Mouse (Mus musculus): ENCODE data around the gene Hspd1.

Gene Hspd1

GRCm38 (mm10) chr1:55042246-55042645 lies 45.8 kb downstream of the Hspd1 start:
- no peak for DNase-seq (ENCODE audit: low read depth in 1 of 2, low spot score in 2 of 2)

DNA sequence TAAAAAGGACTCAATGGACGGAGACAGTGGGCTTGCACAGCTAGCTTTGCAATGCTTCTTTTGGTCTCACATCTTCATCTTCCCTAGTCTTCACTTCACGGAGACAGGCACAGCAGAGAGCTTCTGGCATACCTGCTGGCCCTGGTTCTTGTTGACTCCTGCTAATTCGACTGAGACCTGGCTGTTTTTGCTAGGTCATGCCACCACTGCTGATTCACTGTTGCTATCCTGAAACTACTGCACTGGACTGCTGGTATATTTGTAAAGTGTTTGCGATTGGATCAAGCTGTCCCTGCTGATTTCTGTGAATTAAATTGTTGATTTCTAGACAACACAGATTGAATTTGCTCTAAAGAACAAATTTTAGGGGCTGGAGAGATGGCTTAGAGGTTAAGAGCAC lies 46.4 kb downstream of the Hspd1 start:
- DNase-seq (ENCODE audit: low read depth in 1 of 2, low spot score in 2 of 2) = no peak

- DNase-seq (ENCODE audit: low read depth in 1 of 2, low spot score in 2 of 2) = no peak
Measured at GRCm38 (mm10) chr1:55039944-55040343, 48.1 kb downstream of the Hspd1 start.

GRCm38 (mm10) chr1:55031026-55031779 lies 56.8 kb downstream of the Hspd1 start:
- no peak for DNase-seq (ENCODE audit: low read depth in 1 of 2, low spot score in 2 of 2)

DNA sequence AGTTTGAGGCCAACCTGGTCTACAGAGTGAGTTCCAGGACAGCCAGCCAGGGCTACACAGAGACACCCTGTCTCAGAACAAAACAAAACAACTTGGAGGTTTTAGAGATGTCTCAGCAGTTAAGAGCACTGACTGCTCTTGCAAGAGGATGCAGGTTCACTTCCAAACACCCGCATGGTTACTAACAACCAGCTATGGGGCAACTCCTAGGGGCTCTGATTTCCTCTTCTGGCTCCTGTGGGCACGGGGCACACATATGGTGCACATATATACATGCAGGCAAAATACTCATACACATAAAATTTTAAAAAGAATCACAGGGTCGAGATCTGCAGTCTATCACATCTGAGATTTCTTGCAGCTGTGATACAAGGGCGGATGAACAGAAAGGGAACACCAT lies 58.6 kb downstream of the Hspd1 start:
- no peak for DNase-seq (ENCODE audit: low read depth in 1 of 2, low spot score in 2 of 2)

DNA sequence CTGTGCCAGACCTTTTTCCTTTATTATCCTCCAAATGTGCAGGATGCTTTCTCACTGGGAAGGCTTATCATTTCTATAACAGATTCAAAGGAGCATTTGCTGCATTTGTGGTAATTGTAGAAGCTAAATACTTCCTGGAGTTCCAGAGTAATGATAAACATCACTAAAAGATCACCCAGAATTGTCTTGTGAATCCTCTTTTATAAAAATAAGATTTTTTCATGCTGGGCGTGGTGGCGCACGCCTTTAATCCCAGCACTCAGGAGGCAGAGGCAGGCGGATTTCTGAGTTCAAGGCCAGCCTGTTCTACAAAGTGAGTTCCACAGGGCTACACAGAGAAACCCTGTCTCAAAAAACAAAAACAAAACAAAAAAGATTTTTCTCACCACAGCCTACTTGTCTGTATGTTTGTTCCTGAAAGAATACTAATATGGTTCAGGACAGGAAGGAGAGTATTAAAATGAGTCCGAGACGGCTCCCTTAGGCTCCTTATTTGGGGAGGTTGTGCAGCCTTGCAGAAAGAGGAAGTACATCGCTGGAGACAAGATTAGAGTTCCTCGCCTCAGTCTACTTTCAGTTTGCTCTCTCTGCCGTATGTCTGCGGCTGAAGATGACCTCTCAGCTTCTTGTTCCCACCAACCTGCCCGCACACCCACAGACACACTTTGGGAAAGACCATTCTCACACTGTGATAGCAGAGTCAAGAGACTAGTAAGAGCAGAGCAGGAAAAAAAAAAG lies 59.4 kb downstream of the Hspd1 start:
- DNase-seq (ENCODE audit: low read depth in 1 of 2, low spot score in 2 of 2) = peak; percentile 37 to 52

DNA sequence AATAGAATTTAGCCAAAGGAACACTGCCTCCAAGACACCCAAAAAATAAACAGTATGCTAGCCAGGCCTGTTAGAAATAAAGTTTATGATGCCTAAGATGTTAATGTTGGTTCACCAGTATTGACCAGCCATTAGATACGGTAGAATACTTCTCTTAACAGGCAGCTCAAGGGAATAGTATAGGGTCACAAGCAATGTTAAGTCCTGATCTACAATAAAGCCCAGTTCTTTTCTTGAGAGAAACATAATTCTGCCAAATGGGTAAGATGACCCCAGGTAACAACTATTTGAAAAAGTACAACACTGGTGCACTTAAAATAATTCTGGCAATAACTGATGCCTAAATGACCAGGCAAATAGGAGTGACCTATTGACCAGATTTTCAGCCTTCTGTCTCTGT lies 60.1 kb downstream of the Hspd1 start:
- no peak for DNase-seq (ENCODE audit: low read depth in 1 of 2, low spot score in 2 of 2)

All from monocyte, adult 2 months (primary cell).